In the genomic region with DNA sequence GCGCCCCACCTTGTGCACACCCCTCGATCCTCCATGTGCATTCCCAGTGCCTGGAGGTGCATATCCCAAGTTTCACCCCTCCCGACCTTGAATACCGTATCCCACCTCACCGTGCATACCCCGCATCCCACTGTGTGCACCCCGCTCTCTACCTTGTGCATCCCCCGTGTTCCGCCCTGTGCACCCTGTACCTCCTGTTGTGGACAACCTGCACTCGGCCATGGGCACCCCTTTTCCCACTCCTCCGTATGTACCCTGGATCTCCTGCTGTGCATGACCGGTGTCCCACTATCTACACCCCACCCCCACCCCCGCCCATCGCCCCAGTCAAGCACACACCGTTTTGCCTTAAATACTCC, we compare ENCODE assay signal across 9 mouse cellular contexts. TPM values are rescaled to one million over a fixed set of nuclear protein-coding genes. Genes with fewer than 3 reads are reported as not detected.
A peak's percentile ranks its signal among the peaks of the same experiment; 100 is the strongest.
DNase-seq lines count a peak whose midpoint lies in the region; ATAC-seq and TF ChIP-seq lines count a peak whose summit lies in the region.
"Had no signal": no experiment of that assay in that cellular context is flagged by ENCODE, and none has a peak within 500 bp of the region (broad histone marks: within the 10 kb centered on the region; RNA-seq: fewer than 3 reads in every experiment).

No protein-coding gene starts in this region.

- ATAC-seq in heart, embryonic 11.5 days (replicated peaks; ENCODE audit: insufficient number of reproducible peaks, low FRiP score, low TSS enrichment), result peak; percentile 15; the same call in 1 of the 2 replicates
- peak; percentile 55; the same call in 1 of the 2 replicates for ATAC-seq in forebrain, embryonic 12.5 days (ENCODE audit: low FRiP score)
- peak; percentile 4; the same call in 1 of the 2 replicates for ATAC-seq in liver, embryonic 12.5 days

- 2% methylated on average over 15 of the region's 15 CpGs for WGBS in heart, embryonic 11.5 days (ENCODE audit: insufficient replicate concordance)
- WGBS in forebrain, embryonic 12.5 days, result under 1% methylated on average over 15 of the region's 15 CpGs
- 4% methylated on average over 15 of the region's 15 CpGs for WGBS in liver, embryonic 12.5 days (ENCODE audit: insufficient replicate concordance)

- H3K27ac ChIP-seq in heart, embryonic 11.5 days (ENCODE audit: low read depth, low read length), result no peak overlapping the region
- H3K27ac ChIP-seq in ES-E14 (ENCODE audit: insufficient read depth, low read depth, low read length, poor library complexity, severe bottlenecking), result no peak overlapping the region
- no peak overlapping the region for H3K27ac ChIP-seq in forebrain, embryonic 12.5 days
- no peak overlapping the region; the same call in 1 of the 2 replicates for H3K27ac ChIP-seq in liver, embryonic 12.5 days

- H3K36me3 ChIP-seq in heart, embryonic 11.5 days (ENCODE audit: control insufficient read depth, insufficient read depth, low read length), result no peaks in the 10 kb centered on the region
- H3K36me3 ChIP-seq in ES-E14 (ENCODE audit: control insufficient read depth, insufficient read depth, low read length, poor library complexity, severe bottlenecking), result no peaks in the 10 kb centered on the region
- H3K36me3 ChIP-seq in forebrain, embryonic 12.5 days (replicated peaks), result no peaks in the 10 kb centered on the region
- H3K36me3 ChIP-seq in liver, embryonic 12.5 days, result no peaks in the 10 kb centered on the region

- no peak for DNase-seq in heart, postnatal 25 days (ENCODE audit: low spot score)
- DNase-seq in ES-E14 (ENCODE audit: low read depth, low spot score), result no peak
- peak; percentile 45 for DNase-seq in testis, postnatal 10 days (ENCODE audit: low spot score)
- no peak for DNase-seq in layer of hippocampus, adult 11-12 months (ENCODE audit: low spot score)
- no peak for DNase-seq in natural killer cell, adult 2 months (ENCODE audit: low spot score in 2 of 2)

- peak overlapping the region; percentile 77 for H3K4me3 ChIP-seq in heart, embryonic 11.5 days (ENCODE audit: low read depth, low read length)
- peak overlapping the region; percentile 86 to 98 for H3K4me3 ChIP-seq in ES-E14 (ENCODE audit: insufficient read depth in 1 of 2, low read depth in 1 of 2, low read length in 2 of 2, poor library complexity in 1 of 2, severe bottlenecking in 1 of 2)
- peak overlapping the region; percentile 73 for H3K4me3 ChIP-seq in forebrain, embryonic 12.5 days (replicated peaks)
- H3K4me3 ChIP-seq in liver, embryonic 12.5 days, result peak overlapping the region; percentile 75

- peak overlapping the region; percentile 89 for H3K9ac ChIP-seq in heart, embryonic 11.5 days (ENCODE audit: low read depth, low read length)
- peak overlapping the region; percentile 75 for H3K9ac ChIP-seq in ES-E14 (ENCODE audit: insufficient read depth, low read depth, low read length, poor library complexity, severe bottlenecking)
- peak overlapping the region; percentile 69 for H3K9ac ChIP-seq in forebrain, embryonic 12.5 days
- peak overlapping the region; percentile 85 for H3K9ac ChIP-seq in liver, embryonic 12.5 days

- H3K9me3 ChIP-seq in heart, embryonic 11.5 days (replicated peaks; ENCODE audit: control insufficient read depth, low read length), result no peaks in the 10 kb centered on the region
- H3K9me3 ChIP-seq in ES-E14 (ENCODE audit: control insufficient read depth, insufficient read depth, low read depth, low read length), result peaks cover 6% of the 10 kb centered on the region; the same call in 1 of the 2 replicates
- H3K9me3 ChIP-seq in forebrain, embryonic 12.5 days, result no peaks in the 10 kb centered on the region
- H3K9me3 ChIP-seq in liver, embryonic 12.5 days (replicated peaks), result no peaks in the 10 kb centered on the region

- H3K4me2 ChIP-seq in heart, embryonic 11.5 days, result peak overlapping the region; percentile 92
- H3K4me2 ChIP-seq in forebrain, embryonic 12.5 days, result peak overlapping the region; percentile 94
- H3K4me2 ChIP-seq in liver, embryonic 12.5 days, result peak overlapping the region; percentile 98

- in situ Hi-C loops in ES-E14 (cut with MboI; ENCODE audit: low sequenced_read_pairs in 2 of 2, unreplicated experiment in 2 of 2), result no loop called here

- H3K4me1 ChIP-seq in heart, embryonic 11.5 days (ENCODE audit: control insufficient read depth, insufficient read depth, low read length), result peaks cover 5% of the 10 kb centered on the region; the same call in 1 of the 2 replicates
- no peaks in the 10 kb centered on the region; a peak in 1 of 4 replicates for H3K4me1 ChIP-seq in ES-E14 (ENCODE audit: control insufficient read depth in 2 of 2, insufficient read depth in 2 of 2, low read length in 2 of 2, poor library complexity in 1 of 2)
- H3K4me1 ChIP-seq in forebrain, embryonic 12.5 days, result peaks cover 9% of the 10 kb centered on the region
- H3K4me1 ChIP-seq in liver, embryonic 12.5 days, result peaks cover 13% of the 10 kb centered on the region

- 0 out of 2 replicates have a peak, but pooled peaks cover 3% of the 10 kb centered on the region for H3K27me3 ChIP-seq in heart, embryonic 11.5 days (ENCODE audit: control insufficient read depth, insufficient read depth, low read length)
- H3K27me3 ChIP-seq in forebrain, embryonic 12.5 days, result peaks cover 7% of the 10 kb centered on the region; the same call in 1 of the 2 replicates
- peaks cover 14% of the 10 kb centered on the region for H3K27me3 ChIP-seq in liver, embryonic 12.5 days (replicated peaks)
- H3K27me3 ChIP-seq: Patski had no signal

- intact Hi-C loops in heart, postnatal 25 days (cut with DNase I), result loop anchor here (2.0 to 5.0 kb wide), 2 partner anchors 44 to 152 kb away; a partner anchor contains a TSS

TF ChIP-seq in ES-E14, 5 proteins besides CTCF, POLR2A, EP300 and RAD21:
- no peak for TF ChIP-seq MAFK (IDR thresholded peaks at IDR 0.05; ENCODE audit: insufficient read depth, low read depth, low read length)
- no peak for TF ChIP-seq CHD2 (IDR thresholded peaks at IDR 0.05; ENCODE audit: low read depth, low read length)
- no peak for TF ChIP-seq ZC3H11A (IDR thresholded peaks at IDR 0.05; ENCODE audit: borderline replicate concordance, low read depth, low read length)
- TF ChIP-seq ZNF384 (IDR thresholded peaks at IDR 0.05; ENCODE audit: low read depth, low read length), result no peak
- TF ChIP-seq HCFC1 (IDR thresholded peaks at IDR 0.05; ENCODE audit: borderline replicate concordance, insufficient read depth, low read length), result no peak
TF ChIP-seq in ES-E14: peak in this region for 0.

RNA-seq across cellular contexts. Expression of a gene that starts 0.9 kb away (rescaled TPM):
- polyA plus RNA-seq in heart, embryonic 11.5 days (2014; fragmentation: Nextera tagmentation; extraction: Ambion mirVana), result 14.9 and 15.0 TPM in 2 replicates
- total RNA-seq in heart, postnatal 25 days (2021), result 1 to 10 TPM; 4.6 to 5.7 TPM
- total RNA-seq in ES-E14 (2012; rRNA removed), result 6.0 and 7.2 TPM in 2 replicates
- 16.4 TPM in 2 replicates for polyA plus RNA-seq in forebrain, embryonic 12.5 days (2016; fragmentation: Nextera tagmentation; extraction: Ambion mirVana)
- 7.5 and 8.4 TPM in 2 replicates for polyA plus RNA-seq in liver, embryonic 12.5 days (2016; fragmentation: Nextera tagmentation; extraction: Ambion mirVana)

RNA-seq across cellular contexts. Expression of a gene that starts 42.8 kb away (rescaled TPM):
- polyA plus RNA-seq in heart, embryonic 11.5 days (2014; fragmentation: Nextera tagmentation; extraction: Ambion mirVana), result 55.2 and 57.4 TPM in 2 replicates
- total RNA-seq in heart, postnatal 25 days (2021), result 10 to 100 TPM; 38.2 to 62.1 TPM
- 80.4 and 98.3 TPM in 2 replicates for total RNA-seq in ES-E14 (2012; rRNA removed)
- 123 and 129 TPM in 2 replicates for polyA plus RNA-seq in forebrain, embryonic 12.5 days (2016; fragmentation: Nextera tagmentation; extraction: Ambion mirVana)
- 69.5 and 76.4 TPM in 2 replicates for polyA plus RNA-seq in liver, embryonic 12.5 days (2016; fragmentation: Nextera tagmentation; extraction: Ambion mirVana)

Comparison
In these comparisons a context has a peak if more than half of its experiments do, and no peak if none do; other contexts are left out.
1. ATAC-seq: peak in every context shown above with its lines; median percentile 55 in forebrain, embryonic 12.5 days; 15 in heart, embryonic 11.5 days; 4 in liver, embryonic 12.5 days.